In genomic region chr4:46395736-46396135, GRCm38 (mm10) we compare ENCODE assay signal across 17 mouse cellular contexts. TPM values are rescaled to one million over a fixed set of nuclear protein-coding genes. Genes with fewer than 3 reads are reported as not detected.
DNase-seq lines count a peak whose midpoint lies in the region; ATAC-seq and TF ChIP-seq lines count a peak whose summit lies in the region.
"Had no signal": no experiment of that assay in that cellular context is flagged by ENCODE, and none has a peak within 500 bp of the region (broad histone marks: within the 10 kb centered on the region; RNA-seq: fewer than 3 reads in every experiment).

No protein-coding gene starts in this region.

- 22% methylated on average over 5 of the region's 5 CpGs for WGBS in lung, embryonic 16.5 days
- 22% methylated on average over 5 of the region's 5 CpGs for WGBS in liver, embryonic 13.5 days (ENCODE audit: insufficient replicate concordance)
- 19% methylated on average over 5 of the region's 5 CpGs for WGBS in stomach, postnatal 0 days

- no peaks in the 10 kb centered on the region for H3K4me1 ChIP-seq in lung, embryonic 16.5 days (replicated peaks; ENCODE audit: control insufficient read depth, insufficient read depth, low read length)
- H3K4me1 ChIP-seq in liver, embryonic 13.5 days (replicated peaks): peaks cover 97% of the 10 kb centered on the region
- H3K4me1 ChIP-seq in stomach, postnatal 0 days (replicated peaks; ENCODE audit: control insufficient read depth, insufficient read depth): no peaks in the 10 kb centered on the region

- H3K4me2 ChIP-seq in lung, embryonic 16.5 days (ENCODE audit: low read depth, low read length): no peak overlapping the region
- peak overlapping the region; percentile 93 for H3K4me2 ChIP-seq in liver, embryonic 13.5 days
- H3K4me2 ChIP-seq in stomach, postnatal 0 days (replicated peaks; ENCODE audit: low read depth): no peak overlapping the region

- ATAC-seq in lung, embryonic 16.5 days (ENCODE audit: low read depth): peak; percentile 31; the same call in 1 of the 2 replicates
- ATAC-seq in liver, embryonic 13.5 days (ENCODE audit: low read depth): peak; percentile 85
- peak; percentile 51; the same call in 1 of the 2 replicates for ATAC-seq in stomach, postnatal 0 days (ENCODE audit: low FRiP score, low TSS enrichment)
- ATAC-seq: forebrain, postnatal 0 days; hindbrain, embryonic 16.5 days had no signal

- no peak overlapping the region for H3K27ac ChIP-seq in lung, embryonic 16.5 days (ENCODE audit: low read length)
- H3K27ac ChIP-seq in liver, embryonic 13.5 days: peak overlapping the region; percentile 100
- H3K27ac ChIP-seq in stomach, postnatal 0 days (replicated peaks): 0 out of 2 replicates have a peak overlapping the region, but pooled peaks have one; percentile 14

- H3K9ac ChIP-seq in lung, embryonic 16.5 days (ENCODE audit: low read length): no peak overlapping the region
- peak overlapping the region; percentile 95 for H3K9ac ChIP-seq in liver, embryonic 13.5 days
- no peak overlapping the region for H3K9ac ChIP-seq in stomach, postnatal 0 days (ENCODE audit: low read length)
- H3K9ac ChIP-seq: forebrain, postnatal 0 days had no signal

- no peak for DNase-seq in lung, adult 18-20 months
- peak; percentile 80 for DNase-seq in c-Kit-positive CD71-positive TER-119-positive erythroid progenitor cells, embryonic 14.5 days (ENCODE audit: low spot score)
- peak; percentile 78 for DNase-seq in liver, embryonic 13.5 days
- DNase-seq in stomach, postnatal 0 days (ENCODE audit: low spot score): peak; percentile 26
- DNase-seq in urinary bladder, postnatal 10 days (ENCODE audit: low spot score): no peak
- no peak for DNase-seq in cerebellum, postnatal 4 days (ENCODE audit: low spot score in 2 of 2)
- DNase-seq: adrenal gland, postnatal 36 days; cerebellum, adult 18-20 months; forebrain, postnatal 0 days; gastrocnemius, postnatal 14 days; heart, postnatal 10 days; left cerebral cortex, postnatal 4 days; thymus, postnatal 4 days had no signal

- 0 out of 2 replicates have a peak, but pooled peaks cover 3% of the 10 kb centered on the region for H3K9me3 ChIP-seq in lung, embryonic 16.5 days (ENCODE audit: control insufficient read depth, low read length)
- H3K9me3 ChIP-seq in liver, embryonic 13.5 days (replicated peaks): no peaks in the 10 kb centered on the region
- no peaks in the 10 kb centered on the region for H3K9me3 ChIP-seq in stomach, postnatal 0 days (ENCODE audit: control insufficient read depth, low read length)

- no peak for TF ChIP-seq EP300 in stomach, postnatal 0 days (optimal IDR thresholded peaks at IDR 0.05)

- H3K27me3 ChIP-seq in lung, embryonic 16.5 days (ENCODE audit: control insufficient read depth, insufficient read depth, low read depth, low read length): no peaks in the 10 kb centered on the region
- no peaks in the 10 kb centered on the region for H3K27me3 ChIP-seq in liver, embryonic 13.5 days
- H3K27me3 ChIP-seq in stomach, postnatal 0 days (ENCODE audit: control insufficient read depth, insufficient read depth, low read length): no peaks in the 10 kb centered on the region
- H3K27me3 ChIP-seq: CH12.LX had no signal

- no peaks in the 10 kb centered on the region for H3K36me3 ChIP-seq in lung, embryonic 16.5 days (ENCODE audit: control insufficient read depth, insufficient read depth, low read length)
- H3K36me3 ChIP-seq in liver, embryonic 13.5 days: peaks cover 99% of the 10 kb centered on the region
- no peaks in the 10 kb centered on the region for H3K36me3 ChIP-seq in stomach, postnatal 0 days (ENCODE audit: control insufficient read depth, insufficient read depth, low read length)

- TF ChIP-seq CTCF in stomach, postnatal 0 days (IDR thresholded peaks at IDR 0.05; ENCODE audit: low read depth): no peak

- H3K4me3 ChIP-seq in lung, embryonic 16.5 days (ENCODE audit: low read length): no peak overlapping the region
- peak overlapping the region; percentile 71 for H3K4me3 ChIP-seq in liver, embryonic 13.5 days (replicated peaks)
- H3K4me3 ChIP-seq in stomach, postnatal 0 days (ENCODE audit: low read depth, low read length): no peak overlapping the region

RNA-seq across cellular contexts. Expression of gene Trmo, which starts 6.5 kb away (rescaled TPM):
- 10.8 and 12.2 TPM in 2 replicates for polyA plus RNA-seq in lung, embryonic 16.5 days (2015; fragmentation: Nextera tagmentation; extraction: Ambion mirVana)
- 8.7 and 9.7 TPM in 2 replicates for polyA plus RNA-seq in liver, embryonic 13.5 days (2015; fragmentation: Nextera tagmentation; extraction: Ambion mirVana)
- polyA plus RNA-seq in stomach, postnatal 0 days (2015; fragmentation: Nextera tagmentation; extraction: Ambion mirVana): 6.5 and 7.5 TPM in 2 replicates

RNA-seq across cellular contexts. Expression of gene Hemgn, which starts 17.6 kb away (rescaled TPM):
- 1.1 and 4.3 TPM in 2 replicates for polyA plus RNA-seq in lung, embryonic 16.5 days (2015; fragmentation: Nextera tagmentation; extraction: Ambion mirVana)
- 405 and 482 TPM in 2 replicates for polyA plus RNA-seq in liver, embryonic 13.5 days (2015; fragmentation: Nextera tagmentation; extraction: Ambion mirVana)
- 0.78 and 1.2 TPM in 2 replicates for polyA plus RNA-seq in stomach, postnatal 0 days (2015; fragmentation: Nextera tagmentation; extraction: Ambion mirVana)
- polyA plus RNA-seq: forebrain, postnatal 0 days had no signal

RNA-seq across cellular contexts. Expression of gene Foxe1, which starts 52.3 kb away (rescaled TPM):
- polyA plus RNA-seq in lung, embryonic 16.5 days (2015; fragmentation: Nextera tagmentation; extraction: Ambion mirVana): not detected in 2 replicates
- not detected in 2 replicates for polyA plus RNA-seq in liver, embryonic 13.5 days (2015; fragmentation: Nextera tagmentation; extraction: Ambion mirVana)
- polyA plus RNA-seq in stomach, postnatal 0 days (2015; fragmentation: Nextera tagmentation; extraction: Ambion mirVana): 0.78 and 0.93 TPM in 2 replicates
- polyA plus RNA-seq: forebrain, postnatal 0 days; hindbrain, embryonic 16.5 days; kidney, embryonic 16.5 days had no signal

RNA-seq across cellular contexts. Expression of gene Anp32b, which starts 55.0 kb away (rescaled TPM):
- polyA plus RNA-seq in lung, embryonic 16.5 days (2015; fragmentation: Nextera tagmentation; extraction: Ambion mirVana): 213 and 244 TPM in 2 replicates
- polyA plus RNA-seq in liver, embryonic 13.5 days (2015; fragmentation: Nextera tagmentation; extraction: Ambion mirVana): 555 and 600 TPM in 2 replicates
- 88.7 and 97.1 TPM in 2 replicates for polyA plus RNA-seq in stomach, postnatal 0 days (2015; fragmentation: Nextera tagmentation; extraction: Ambion mirVana)

Comparison
In these comparisons a context has a peak if more than half of its experiments do, and no peak if none do; other contexts are left out.
1. ATAC-seq: peak in every context shown above with its lines; median percentile 85 in liver, embryonic 13.5 days; 51 in stomach, postnatal 0 days; 31 in lung, embryonic 16.5 days.
2. DNase-seq: peak in c-Kit-positive CD71-positive TER-119-positive erythroid progenitor cells, embryonic 14.5 days (single experiment), liver, embryonic 13.5 days (single experiment) and stomach, postnatal 0 days (single experiment); none in lung, adult 18-20 months (0 of 2), urinary bladder, postnatal 10 days (single experiment) and cerebellum, postnatal 4 days (0 of 2).
3. RNA of gene Hemgn, which starts 17.6 kb away (polyA plus RNA-seq): 405 to 482 TPM in liver, embryonic 13.5 days; 1.1 to 4.3 TPM in lung, embryonic 16.5 days and 0.78 to 1.2 TPM in stomach, postnatal 0 days; every median in the first group is over 10 times any median in the second.